In the genomic region with DNA sequence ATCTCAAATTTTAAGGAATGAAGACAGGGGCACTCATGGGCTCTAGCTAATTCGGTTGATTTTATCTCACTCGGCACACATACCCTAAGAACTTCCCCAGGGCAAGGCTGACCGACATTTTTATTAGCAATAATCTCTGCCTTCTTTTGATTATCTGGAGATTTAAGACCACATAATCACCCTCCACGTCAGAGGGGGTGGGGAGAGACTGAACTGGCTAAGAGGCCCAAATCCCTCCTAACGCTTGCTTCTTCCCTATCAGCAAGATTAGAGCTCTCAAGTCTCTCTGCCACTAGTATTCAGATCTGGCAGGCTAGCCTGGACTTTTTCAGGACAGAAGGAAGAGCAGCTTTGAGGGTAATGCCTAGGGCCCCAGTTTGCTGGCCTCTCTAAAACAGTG, we compare ENCODE assay signal across 27 mouse cellular contexts. TPM values are rescaled to one million over a fixed set of nuclear protein-coding genes. Genes with fewer than 3 reads are reported as not detected.
DNase-seq lines count a peak whose midpoint lies in the region; TF ChIP-seq lines count a peak whose summit lies in the region.
"Had no signal": no experiment of that assay in that cellular context is flagged by ENCODE, and none has a peak within 500 bp of the region (broad histone marks: within the 10 kb centered on the region; RNA-seq: fewer than 3 reads in every experiment).

TSS of gene Kcnv2 (plus strand) at position 308 of the 400 bp plus-strand sequence.

- intact Hi-C loops in heart, postnatal 25 days (cut with DNase I): no loop called here

- H3K27me3 ChIP-seq in heart, embryonic 10.5 days (ENCODE audit: insufficient read depth, poor library complexity, severe bottlenecking): no peaks in the 10 kb centered on the region
- H3K27me3 ChIP-seq in E14TG2a.4 (ENCODE audit: insufficient read depth, low read length): peaks cover 24% of the 10 kb centered on the region
- H3K27me3 ChIP-seq: limb, embryonic 15.5 days; liver, embryonic 15.5 days; neural tube, embryonic 15.5 days; stomach, embryonic 15.5 days had no signal

- H3K4me1 ChIP-seq in heart, embryonic 10.5 days: peaks cover 12% of the 10 kb centered on the region
- peaks cover 13% of the 10 kb centered on the region for H3K4me1 ChIP-seq in E14TG2a.4 (replicated peaks; ENCODE audit: low read depth, low read length)
- H3K4me1 ChIP-seq: limb, embryonic 15.5 days; neural tube, embryonic 15.5 days; stomach, embryonic 15.5 days had no signal

- no peaks in the 10 kb centered on the region for H3K36me3 ChIP-seq in heart, embryonic 10.5 days
- H3K36me3 ChIP-seq in E14TG2a.4 (ENCODE audit: insufficient read depth, low read length): no peaks in the 10 kb centered on the region
- H3K36me3 ChIP-seq: G1E; limb, embryonic 15.5 days; liver, embryonic 15.5 days; neural tube, embryonic 15.5 days; stomach, embryonic 15.5 days had no signal

- H3K4me3 ChIP-seq in heart, embryonic 10.5 days: no peak within 1 kb of the TSS
- peak within 1 kb of the TSS; percentile 67 for H3K4me3 ChIP-seq in E14TG2a.4 (replicated peaks; ENCODE audit: low read length)
- H3K4me3 ChIP-seq: limb, embryonic 15.5 days; liver, embryonic 15.5 days; neural tube, embryonic 15.5 days; stomach, embryonic 15.5 days had no signal

- no peaks in the 10 kb centered on the region for H3K9me3 ChIP-seq in heart, embryonic 10.5 days
- no peaks in the 10 kb centered on the region for H3K9me3 ChIP-seq in E14TG2a.4 (ENCODE audit: low read length)
- H3K9me3 ChIP-seq: G1E; limb, embryonic 15.5 days; liver, embryonic 15.5 days; neural tube, embryonic 15.5 days; stomach, embryonic 15.5 days had no signal

- H3K27ac ChIP-seq in heart, embryonic 10.5 days: peak within 1 kb of the TSS; percentile 4; the same call in 1 of the 2 replicates
- H3K27ac ChIP-seq: hindbrain, postnatal 0 days; limb, embryonic 15.5 days; liver, embryonic 15.5 days; neural tube, embryonic 15.5 days; stomach, embryonic 15.5 days had no signal

- DNase-seq in heart, embryonic 10.5 days (ENCODE audit: low spot score): no peak
- no peak for DNase-seq in heart, postnatal 25 days (ENCODE audit: low spot score)
- peak; percentile 24 to 49 for DNase-seq in kidney, postnatal 4 days
- DNase-seq in kidney, adult 18-20 months: no peak
- peak; percentile 92 for DNase-seq in retina, adult 2 months (ENCODE audit: low read depth, low spot score)
- no peak for DNase-seq in left cerebral cortex, adult 9 months (ENCODE audit: low spot score in 2 of 2)
- DNase-seq: cerebellum, adult 11 months; cerebellum, postnatal 10 days; gastrocnemius, postnatal 36 days; kidney, adult 8-10 months; layer of hippocampus, adult 9-11 months; lung, postnatal 4 days; thymus, adult 2 months had no signal

- WGBS in heart, embryonic 10.5 days: 23% methylated on average over 5 of the region's 5 CpGs

- TF ChIP-seq CTCF in E14TG2a.4 (conservative IDR thresholded peaks at IDR 0.05; ENCODE audit: low read length): no peak

RNA-seq across cellular contexts. Expression of gene Kcnv2, which starts in this region (rescaled TPM):
- 0.14 and 0.22 TPM in 2 replicates for polyA plus RNA-seq in heart, embryonic 10.5 days (2016; fragmentation: Nextera tagmentation; extraction: Ambion mirVana)
- total RNA-seq in heart, postnatal 25 days (2021): 1 to 10 TPM; 2.2 to 2.3 TPM
- total RNA-seq: left cerebral cortex, adult 18-20 months; left cerebral cortex, postnatal 36 days; megakaryocyte-erythroid progenitor cell, adult 5-6 weeks had no signal
- polyA plus RNA-seq: CD4-positive, CD25-positive, alpha-beta regulatory T cell, adult 4 months; cortical plate, adult 2 months; forebrain, embryonic 11.5 days; G1E; liver, embryonic 15.5 days; neural tube, embryonic 15.5 days; Patski had no signal

Comparison
In these comparisons a context has a peak if more than half of its experiments do, and no peak if none do; other contexts are left out.
1. DNase-seq: peak in kidney, postnatal 4 days (2 of 2) and retina, adult 2 months (single experiment); none in heart, embryonic 10.5 days (single experiment), heart, postnatal 25 days (single experiment), kidney, adult 18-20 months (single experiment) and left cerebral cortex, adult 9 months (0 of 2).